Mouse (Mus musculus): ENCODE measurements at regions not wholly inside any gene's neighbourhood (a gene's known extent, or its start where the extent isn't known, plus 50 kb on each side); places are given as distances from the start of the nearest gene placed in this dataset.

DNA sequence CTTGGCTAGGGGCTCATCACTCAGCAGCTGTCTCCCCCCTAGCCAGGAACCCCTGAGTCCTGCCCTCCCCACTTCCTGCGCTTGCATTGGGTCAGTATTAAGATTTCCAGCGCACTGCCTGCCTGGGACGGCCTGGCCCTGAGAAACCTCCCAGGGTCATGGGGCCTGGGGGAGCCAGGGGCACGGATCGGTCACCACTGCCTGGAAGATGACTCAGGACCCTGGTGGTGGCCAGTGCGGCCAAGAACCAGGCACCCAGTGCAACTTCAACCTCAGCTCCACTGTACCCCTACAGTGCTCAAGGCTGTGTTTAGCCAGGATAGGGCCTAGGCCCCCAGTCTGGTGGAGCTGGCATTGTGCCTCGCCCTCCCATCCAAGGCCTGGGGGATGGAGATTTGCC lies 111.9 kb upstream of the Zbtb40 start:
- TF ChIP-seq CTCF (IDR thresholded peaks at IDR 0.05; ENCODE audit: low read depth, low read length) (no peak), POLR2AphosphoS5 (IDR thresholded peaks at IDR 0.05; ENCODE audit: insufficient replicate concordance, low read depth, low read length) (no peak), TAL1 (conservative IDR thresholded peaks at IDR 0.05; ENCODE audit: low read depth, low read length) (no peak), GATA1 (IDR thresholded peaks at IDR 0.05; ENCODE audit: borderline replicate concordance, low read length) (no peak)

Measured in G1E (cell line).